Mouse (Mus musculus) kidney, embryonic 16.5 days (tissue): ENCODE results near the gene Tmem246. TPM values are rescaled to one million over a fixed set of nuclear protein-coding genes. Genes with fewer than 3 reads are reported as not detected.

Experiments
- polyA plus RNA-seq: library from polyadenylated mRNA; unstranded; fragments of >200 nt; fragmentation: Nextera tagmentation; extraction: Ambion mirVana; gene quantifications from 2 replicates; pipeline ENCODE4 v1.2.1, GENCODE M21; 2015

Tmem246 gene
- polyA plus RNA-seq, 1 experiment from 2014 or later: 26.0 TPM

Other genes starting within 250 kb of the Tmem246 start
- 2.0 and 2.3 TPM in 2 replicates for gene Acnat2, start 189.7 kb downstream of the Tmem246 start, polyA plus RNA-seq
- gene Acnat1, start 124.0 kb downstream of the Tmem246 start, polyA plus RNA-seq: 0.80 and 1.0 TPM in 2 replicates
- gene Baat, start 91.3 kb downstream of the Tmem246 start, polyA plus RNA-seq: 0.12 and 0.22 TPM in 2 replicates
- gene Mrpl50, start 76.8 kb downstream of the Tmem246 start, polyA plus RNA-seq: 91.4 and 95.7 TPM in 2 replicates
- 11.1 and 13.0 TPM in 2 replicates for gene Zfp189, start 76.7 kb downstream of the Tmem246 start, polyA plus RNA-seq
- gene Aldob, start 48.3 kb downstream of the Tmem246 start, polyA plus RNA-seq: 421 and 493 TPM in 2 replicates
- 40.7 and 42.5 TPM in 2 replicates for gene Rnf20, start 34.1 kb upstream of the Tmem246 start, polyA plus RNA-seq
- 0.05 TPM in 2 replicates for gene Ppp3r2, start 84.1 kb upstream of the Tmem246 start, polyA plus RNA-seq
- 0.64 and 0.86 TPM in 2 replicates for gene Grin3a, start 247.9 kb upstream of the Tmem246 start, polyA plus RNA-seq